Mouse (Mus musculus) neural tube, embryonic 11.5 days (tissue): Measurements from ENCODE around the gene Hbs1l. TPM values are rescaled to one million over a fixed set of nuclear protein-coding genes. Genes with fewer than 3 reads are reported as not detected.
A peak's percentile ranks its signal among the peaks of the same experiment; 100 is the strongest.

ENCODE experiments used
- ATAC-seq: fragments of 200-750 bp; cut with Nextera tagmentation; 2 replicates; pipeline ENCODE4 v1.8.0; 2017; ENCODE audit warnings: moderate number of reproducible peaks, mild to moderate bottlenecking, moderate TSS enrichment, moderate library complexity; ENCODE audit not compliant: insufficient read depth, low FRiP score, low TSS enrichment
- DNase-seq: peaks from one replicate; pipeline ENCODE4 v3.0.0-alpha.2; 2015; ENCODE audit warnings: low spot score
- H3K27ac ChIP-seq: fragments of 300-500 bp; sonication (generic); 2 replicates; pipeline ENCODE4 v1.5.1; 2014; ENCODE audit warnings: low read depth, mild to moderate bottlenecking, low read length
- H3K27me3 ChIP-seq: fragments of 300-500 bp; sonication (generic); 2 replicates; pipeline ENCODE4 v1.6.1; 2014; ENCODE audit warnings: mild to moderate bottlenecking, low read length, mixed read lengths; ENCODE audit not compliant: control insufficient read depth, insufficient read depth
- H3K36me3 ChIP-seq: fragments of 300-500 bp; sonication (generic); 2 replicates; pipeline ENCODE4 v1.6.1; 2014; ENCODE audit warnings: mild to moderate bottlenecking, low read length, moderate library complexity, mixed read lengths; ENCODE audit not compliant: control insufficient read depth, insufficient read depth
- H3K4me1 ChIP-seq: fragments of 300-500 bp; sonication (generic); 2 replicates; pipeline ENCODE4 v1.6.1; 2014; ENCODE audit warnings: low read length, mixed read lengths; ENCODE audit not compliant: control insufficient read depth, insufficient read depth
- H3K4me2 ChIP-seq: fragments of 300-500 bp; sonication (generic); 2 replicates; pipeline ENCODE4 v1.6.1; 2014; ENCODE audit warnings: low read depth, mild to moderate bottlenecking, moderate library complexity
- H3K4me3 ChIP-seq: fragments of 300-500 bp; sonication (generic); 2 replicates; pipeline ENCODE4 v1.5.1; 2014; ENCODE audit warnings: low read depth, low read length
- H3K9ac ChIP-seq: fragments of 300-500 bp; sonication (generic); 2 replicates; pipeline ENCODE4 v1.6.1; 2014; ENCODE audit warnings: mild to moderate bottlenecking, low read length
- H3K9me3 ChIP-seq: fragments of 300-500 bp; sonication (generic); 2 replicates; pipeline ENCODE4 v1.6.1; 2016; ENCODE audit warnings: low read length; ENCODE audit not compliant: control insufficient read depth
- WGBS: fragments of 180-500 bp; shearing (Covaris S2); extraction: QIAGEN DNeasy Blood & Tissue Kit; methylation state at CpG from one replicate; pipeline ENCODE4 v1.1.7; 2014; 5-methylcytosine and 5-hydroxymethylcytosine counted together
- polyA plus RNA-seq: library from polyadenylated mRNA; unstranded; fragments of >200 nt; fragmentation: Nextera tagmentation; extraction: Ambion mirVana; gene quantifications from 2 replicates; pipeline ENCODE4 v1.2.1, GENCODE M21; 2014

Hbs1l gene
- polyA plus RNA-seq, 1 experiment from 2014 or later: 131 TPM

GRCm38 (mm10) chr10:21295397-21295758 lies 401 bp upstream of the Hbs1l start:
- H3K27me3 ChIP-seq: no peaks in the 10 kb centered on the region
- no peak overlapping the region for H3K27ac ChIP-seq
- peak overlapping the region; percentile 82 for H3K4me3 ChIP-seq
- no peaks in the 10 kb centered on the region for H3K36me3 ChIP-seq
- H3K4me1 ChIP-seq: peaks cover 7% of the 10 kb centered on the region
- DNase-seq (no peak), ATAC-seq (peak; percentile 49)
- H3K4me2 ChIP-seq: peak overlapping the region; percentile 38
- no peak overlapping the region for H3K9ac ChIP-seq
- 50% methylated on average over 4 of the region's 4 CpGs for WGBS
- H3K9me3 ChIP-seq: no peaks in the 10 kb centered on the region

- peaks cover 7% of the 10 kb centered on the region for H3K4me1 ChIP-seq
- H3K9ac ChIP-seq: no peak overlapping the region
- DNase-seq (no peak), ATAC-seq (no peak)
- 94% methylated on average over 2 of the region's 2 CpGs for WGBS
- H3K27ac ChIP-seq: no peak overlapping the region
- H3K36me3 ChIP-seq: peaks cover 6% of the 10 kb centered on the region
- no peak overlapping the region for H3K4me2 ChIP-seq
- H3K4me3 ChIP-seq: no peak overlapping the region
- no peaks in the 10 kb centered on the region for H3K27me3 ChIP-seq
- no peaks in the 10 kb centered on the region for H3K9me3 ChIP-seq
These were observed 3.2 kb downstream of the Hbs1l start for GRCm38 (mm10) chr10:21298972-21299371.

- Histone ChIP-seq H3K36me3 (peaks cover 12% of the 10 kb centered on the region), H3K4me2 (no peak overlapping the region), H3K27ac (no peak overlapping the region), H3K9ac (no peak overlapping the region), H3K27me3 (no peaks in the 10 kb centered on the region), H3K4me3 (no peak overlapping the region), H3K9me3 (no peaks in the 10 kb centered on the region), H3K4me1 (peaks cover 5% of the 10 kb centered on the region)
- ATAC-seq: no peak
- no peak for DNase-seq
- WGBS: 96% methylated on average over 7 of the region's 7 CpGs
These were observed 6.0 kb downstream of the Hbs1l start for GRCm38 (mm10) chr10:21301822-21302221.

- H3K27me3 ChIP-seq: no peaks in the 10 kb centered on the region
- DNase-seq (no peak), ATAC-seq (no peak)
- no peaks in the 10 kb centered on the region for H3K4me1 ChIP-seq
- H3K9me3 ChIP-seq: no peaks in the 10 kb centered on the region
- no peak overlapping the region for H3K27ac ChIP-seq
- H3K4me2 ChIP-seq: no peak overlapping the region
- WGBS: 83% methylated on average over 11 of the region's 11 CpGs
- H3K36me3 ChIP-seq: peaks cover 12% of the 10 kb centered on the region
- no peak overlapping the region for H3K9ac ChIP-seq
- H3K4me3 ChIP-seq: no peak overlapping the region
These were observed 9.2 kb downstream of the Hbs1l start for GRCm38 (mm10) chr10:21304672-21305632.

- Histone ChIP-seq H3K27me3 (no peaks in the 10 kb centered on the region), H3K4me3 (no peak overlapping the region), H3K4me2 (no peak overlapping the region), H3K36me3 (no peaks in the 10 kb centered on the region; the same call in 1 of the 2 replicates), H3K27ac (no peak overlapping the region), H3K9ac (no peak overlapping the region), H3K9me3 (no peaks in the 10 kb centered on the region), H3K4me1 (no peaks in the 10 kb centered on the region)
- ATAC-seq (no peak), DNase-seq (no peak)
- 90% methylated on average over 4 of the region's 4 CpGs for WGBS
These were observed 18.0 kb downstream of the Hbs1l start for GRCm38 (mm10) chr10:21313732-21314131.

GRCm38 (mm10) chr10:21316123-21316522 lies 20.3 kb downstream of the Hbs1l start:
- no peaks in the 10 kb centered on the region for H3K27me3 ChIP-seq
- no peak overlapping the region for H3K4me3 ChIP-seq
- no peaks in the 10 kb centered on the region for H3K4me1 ChIP-seq
- WGBS: 72% methylated on average over 1 of the region's 1 CpGs
- no peak overlapping the region for H3K9ac ChIP-seq
- H3K27ac ChIP-seq: no peak overlapping the region
- no peak overlapping the region for H3K4me2 ChIP-seq
- ATAC-seq (no peak), DNase-seq (no peak)
- no peaks in the 10 kb centered on the region for H3K9me3 ChIP-seq
- H3K36me3 ChIP-seq: no peaks in the 10 kb centered on the region; the same call in 1 of the 2 replicates

- no peak overlapping the region for H3K4me2 ChIP-seq
- no peaks in the 10 kb centered on the region for H3K9me3 ChIP-seq
- 88% methylated on average over 4 of the region's 4 CpGs for WGBS
- ATAC-seq: no peak
- H3K27ac ChIP-seq: no peak overlapping the region
- no peak for DNase-seq
- no peaks in the 10 kb centered on the region for H3K4me1 ChIP-seq
- no peaks in the 10 kb centered on the region for H3K27me3 ChIP-seq
- H3K9ac ChIP-seq: no peak overlapping the region
- no peaks in the 10 kb centered on the region; the same call in 1 of the 2 replicates for H3K36me3 ChIP-seq
- H3K4me3 ChIP-seq: no peak overlapping the region
These were observed 22.5 kb downstream of the Hbs1l start for GRCm38 (mm10) chr10:21318250-21318649.

GRCm38 (mm10) chr10:21318996-21319395 lies 23.2 kb downstream of the Hbs1l start:
- WGBS: 94% methylated on average over 1 of the region's 1 CpGs
- no peak overlapping the region for H3K9ac ChIP-seq
- no peak for ATAC-seq

GRCm38 (mm10) chr10:21320601-21321000 lies 24.8 kb downstream of the Hbs1l start:
- H3K27ac ChIP-seq: no peak overlapping the region
- no peaks in the 10 kb centered on the region for H3K4me1 ChIP-seq
- DNase-seq (no peak), ATAC-seq (no peak)
- H3K9me3 ChIP-seq: no peaks in the 10 kb centered on the region
- H3K36me3 ChIP-seq: no peaks in the 10 kb centered on the region; the same call in 1 of the 2 replicates
- H3K9ac ChIP-seq: no peak overlapping the region
- H3K4me2 ChIP-seq: no peak overlapping the region
- no peaks in the 10 kb centered on the region for H3K27me3 ChIP-seq
- WGBS: 93% methylated on average over 6 of the region's 6 CpGs
- H3K4me3 ChIP-seq: no peak overlapping the region

More at GRCm38 (mm10) chr10:21318996-21319395, 23.2 kb downstream of the Hbs1l start:
- Histone ChIP-seq H3K36me3 (no peaks in the 10 kb centered on the region; the same call in 1 of the 2 replicates), H3K4me2 (no peak overlapping the region), H3K27me3 (no peaks in the 10 kb centered on the region), H3K4me3 (no peak overlapping the region), H3K27ac (no peak overlapping the region), H3K9me3 (no peaks in the 10 kb centered on the region), H3K4me1 (no peaks in the 10 kb centered on the region)
- no peak for DNase-seq
